Mouse (Mus musculus): ENCODE measurements around the gene Ccdc92.

Gene Ccdc92

DNA sequence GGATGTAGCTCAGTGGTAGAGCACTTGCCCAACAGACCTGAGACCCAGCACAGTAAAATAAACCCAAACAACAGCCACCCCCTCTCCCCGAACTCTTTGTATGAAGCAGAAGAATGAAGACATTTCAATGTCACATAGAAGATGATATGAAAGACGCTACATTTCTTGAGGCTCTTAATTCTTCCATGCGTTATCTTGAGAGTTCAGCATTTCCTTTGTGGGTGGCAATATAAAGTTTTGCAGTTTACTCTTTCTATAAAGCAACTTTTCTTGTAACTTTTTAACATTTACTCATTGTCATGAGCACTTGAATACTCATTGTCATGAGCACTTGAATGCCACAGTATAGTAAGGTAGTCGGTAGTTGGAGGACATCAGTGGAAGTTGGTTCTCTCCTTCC lies 8.0 kb downstream of the Ccdc92 start:
- DNase-seq: no peak

- peak; percentile 28 for DNase-seq
These were observed 9.1 kb downstream of the Ccdc92 start for GRCm38 (mm10) chr5:124853079-124853478.

- DNase-seq: peak; percentile 13
These were observed 9.9 kb downstream of the Ccdc92 start for GRCm38 (mm10) chr5:124852294-124852693.

DNA sequence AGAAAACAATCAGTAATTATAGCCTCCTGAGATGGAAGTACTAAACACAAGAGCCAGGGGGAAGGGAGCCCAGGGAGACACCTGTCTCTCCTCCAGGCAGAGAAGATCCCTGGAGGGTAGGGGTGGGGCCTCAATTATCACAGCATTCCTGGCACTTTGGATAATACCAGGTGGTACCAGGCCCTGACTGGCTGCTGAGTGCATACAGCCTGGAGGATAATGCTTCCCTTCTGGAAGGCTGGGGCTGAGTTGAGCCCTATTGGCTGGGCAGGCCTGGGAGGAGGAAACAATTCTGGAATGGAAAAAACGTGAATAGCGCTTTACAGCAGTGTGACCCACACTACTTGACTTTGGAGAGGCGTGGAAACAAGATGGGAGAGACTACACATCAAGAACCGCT lies 10.7 kb downstream of the Ccdc92 start:
- DNase-seq: no peak

GRCm38 (mm10) chr5:124848994-124849393 lies 13.2 kb downstream of the Ccdc92 start:
- DNase-seq: no peak

- DNase-seq: no peak
These were observed 15.2 kb downstream of the Ccdc92 start for GRCm38 (mm10) chr5:124847014-124847413.

- no peak for DNase-seq
These were observed 17.3 kb downstream of the Ccdc92 start for GRCm38 (mm10) chr5:124844929-124845328.

- no peak for DNase-seq
These were observed 18.8 kb downstream of the Ccdc92 start for GRCm38 (mm10) chr5:124843386-124843785.

GRCm38 (mm10) chr5:124840669-124841068 lies 21.6 kb downstream of the Ccdc92 start:
- DNase-seq: no peak

- no peak for DNase-seq
These were observed 22.0 kb downstream of the Ccdc92 start for GRCm38 (mm10) chr5:124840202-124840601.

DNA sequence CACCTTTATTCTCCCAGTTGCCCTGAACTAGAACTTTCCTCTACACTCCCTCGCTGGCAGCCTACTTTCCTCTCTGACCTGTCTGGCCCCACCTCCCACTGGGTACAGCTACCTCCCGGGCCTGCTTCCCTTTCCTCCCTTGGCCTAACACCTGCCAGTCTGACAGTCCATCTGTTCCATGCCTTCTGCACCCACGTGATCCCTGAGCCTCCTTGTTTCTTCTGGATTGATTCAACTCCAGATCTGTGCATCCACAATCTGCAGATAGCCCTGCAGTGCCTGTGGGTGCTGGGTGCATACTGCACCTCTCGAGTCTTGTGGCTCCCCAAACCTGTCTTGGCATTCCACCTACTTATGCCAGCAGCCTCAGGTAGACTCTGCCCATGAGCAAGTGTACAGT lies 25.6 kb downstream of the Ccdc92 start:
- no peak for DNase-seq

GRCm38 (mm10) chr5:124836075-124836474 lies 26.1 kb downstream of the Ccdc92 start:
- DNase-seq: no peak

GRCm38 (mm10) chr5:124835218-124835617 lies 27.0 kb downstream of the Ccdc92 start:
- no peak for DNase-seq

DNA sequence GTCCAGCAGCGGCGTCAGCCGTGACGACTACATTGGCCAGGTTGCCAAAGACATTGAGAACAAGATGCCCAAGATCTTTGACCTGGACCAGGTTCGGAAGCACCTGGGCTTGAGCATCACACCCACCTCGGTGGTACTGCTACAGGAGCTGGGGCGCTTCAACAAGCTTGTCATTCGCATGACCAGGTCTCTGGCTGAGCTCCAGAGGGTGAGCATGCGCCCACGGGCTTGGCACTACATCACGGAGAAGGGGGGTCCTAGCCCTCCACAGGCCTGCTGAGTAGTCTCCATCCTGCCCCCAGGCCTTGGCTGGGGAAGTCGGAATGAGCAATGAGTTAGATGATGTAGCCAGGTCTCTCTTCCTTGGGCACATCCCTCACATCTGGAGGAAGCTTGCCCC lies 31.9 kb downstream of the Ccdc92 start:
- no peak for DNase-seq

- DNase-seq: no peak
These were observed 39.9 kb downstream of the Ccdc92 start for GRCm38 (mm10) chr5:124822128-124822894.

- no peak for DNase-seq
These were observed 45.2 kb downstream of the Ccdc92 start for GRCm38 (mm10) chr5:124817050-124817449.

DNA sequence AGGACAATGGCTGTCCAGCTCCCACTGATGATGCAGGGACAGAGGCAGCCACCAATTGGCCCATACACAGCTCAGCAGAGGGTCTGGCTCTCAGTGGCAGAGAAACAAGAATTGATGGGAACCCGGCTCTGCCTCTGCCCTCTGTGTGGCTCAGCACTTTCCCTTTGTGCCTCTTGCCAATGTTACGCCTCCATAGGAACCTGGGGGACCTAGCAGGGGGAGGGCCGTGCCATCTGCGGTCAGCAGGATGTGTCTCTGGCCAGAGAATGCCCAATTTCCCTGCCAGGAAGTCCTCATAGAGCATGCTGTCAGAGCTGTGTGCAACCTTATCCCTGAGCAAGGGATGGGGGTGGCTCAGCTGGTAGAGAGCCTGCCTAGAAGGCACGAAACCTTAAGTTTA lies 47.4 kb downstream of the Ccdc92 start:
- DNase-seq: peak; percentile 6

DNA sequence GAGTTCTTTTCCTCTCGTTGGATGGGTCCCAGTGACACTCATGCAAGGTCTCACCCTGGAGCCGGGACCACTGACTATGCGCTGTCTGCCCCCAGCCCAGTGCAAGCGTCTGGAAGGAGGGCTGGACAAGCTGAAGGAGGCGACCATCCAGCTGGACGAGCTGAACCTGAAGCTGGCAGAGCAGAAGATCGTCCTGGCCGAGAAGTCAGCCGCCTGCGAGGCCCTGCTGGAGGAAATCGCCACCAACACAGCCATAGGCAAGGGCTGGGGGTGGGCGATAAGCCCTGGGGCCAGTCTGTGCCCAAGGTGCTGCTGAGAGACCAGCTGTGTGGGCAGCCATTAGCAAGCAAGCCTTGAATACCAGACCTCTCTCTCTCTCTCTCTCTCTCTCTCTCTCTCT lies 49.8 kb downstream of the Ccdc92 start:
- DNase-seq: no peak

- DNase-seq: peak; percentile 63
These were observed 52.4 kb downstream of the Ccdc92 start for GRCm38 (mm10) chr5:124809708-124810366.

- no peak for DNase-seq
These were observed 70.1 kb downstream of the Ccdc92 start for GRCm38 (mm10) chr5:124792112-124792511.

DNA sequence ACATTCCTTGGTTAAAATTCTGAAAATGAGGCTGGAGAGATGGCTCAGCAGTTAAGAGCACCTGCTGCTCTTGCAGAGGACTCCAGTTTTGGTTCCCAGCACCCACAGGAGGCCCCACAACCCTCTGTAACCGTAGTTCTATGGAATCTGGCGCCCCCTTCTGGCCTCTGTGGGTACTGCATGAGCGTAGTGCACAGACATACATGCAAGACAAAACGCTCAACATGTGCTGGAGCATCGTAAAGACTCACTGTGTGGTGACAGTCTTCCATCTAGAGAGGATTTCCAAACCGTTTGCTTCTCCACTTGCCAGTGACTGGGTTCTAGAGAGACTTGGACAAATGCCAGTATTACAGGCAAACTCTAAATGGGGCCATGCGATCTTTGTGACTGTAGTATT lies 76.6 kb downstream of the Ccdc92 start:
- no peak for DNase-seq

Measured in lung, postnatal 10 days (tissue).